Comparison of ENCODE assay signal across 17 mouse cellular contexts in the genomic region with DNA sequence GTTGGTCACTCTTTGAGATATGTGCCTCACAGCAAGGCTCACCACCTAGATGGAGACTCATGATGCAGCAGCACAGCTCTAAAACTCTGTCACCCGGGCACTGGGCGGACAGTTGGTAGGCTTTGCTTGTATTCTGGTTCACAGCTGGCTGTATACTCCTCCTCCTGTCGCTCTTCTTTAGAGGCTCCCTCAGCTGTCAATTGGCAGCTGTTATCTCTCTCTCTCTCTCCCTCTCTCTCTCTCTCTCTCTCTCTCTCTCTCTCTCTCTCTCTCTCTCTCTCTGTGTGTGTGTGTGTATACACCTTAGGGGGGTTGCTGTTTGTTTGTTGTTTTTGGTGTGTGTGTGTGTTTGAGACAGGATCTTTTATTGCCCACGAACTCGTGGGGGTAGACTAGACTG.
"Had no signal": no experiment of that assay in that cellular context is flagged by ENCODE, and none has a peak within 500 bp of the region (broad histone marks: within the 10 kb centered on the region; RNA-seq: fewer than 3 reads in every experiment).

No protein-coding gene starts in this region.

- H3K36me3 ChIP-seq: limb, embryonic 13.5 days; liver, embryonic 13.5 days; midbrain, embryonic 10.5 days; midbrain, embryonic 13.5 days had no signal

- DNase-seq: kidney, adult 18-20 months; kidney, adult 9 months; kidney, postnatal 25 days; layer of hippocampus, adult 9-11 months; liver; liver, embryonic 13.5 days; lung, adult 2 months; thymus, adult 2 months; thymus, postnatal 14 days; thymus, postnatal 4 days had no signal

- H3K4me1 ChIP-seq: liver, embryonic 13.5 days; midbrain, embryonic 10.5 days; midbrain, embryonic 13.5 days had no signal

- H3K9me3 ChIP-seq: limb, embryonic 13.5 days; liver, embryonic 13.5 days; megakaryocyte, embryonic 14.5 days; midbrain, embryonic 10.5 days; midbrain, embryonic 13.5 days had no signal

- H3K4me2 ChIP-seq: limb, embryonic 13.5 days; liver, embryonic 13.5 days; midbrain, embryonic 13.5 days had no signal

- H3K27me3 ChIP-seq: limb, embryonic 13.5 days; midbrain, embryonic 13.5 days had no signal

- H3K27ac ChIP-seq: kidney, postnatal 0 days; layer of hippocampus, adult 2 months; liver, embryonic 13.5 days; midbrain, embryonic 10.5 days; midbrain, embryonic 13.5 days had no signal

- H3K4me3 ChIP-seq: layer of hippocampus, adult 2 months; limb, embryonic 13.5 days; liver, embryonic 13.5 days; megakaryocyte, embryonic 14.5 days; midbrain, embryonic 10.5 days; midbrain, embryonic 13.5 days had no signal

- H3K9ac ChIP-seq: liver, embryonic 13.5 days; midbrain, embryonic 13.5 days had no signal

- ATAC-seq: midbrain, embryonic 13.5 days; midbrain, embryonic 16.5 days had no signal
